Mouse (Mus musculus): ENCODE data around the gene Polr3c. TPM values are rescaled to one million over a fixed set of nuclear protein-coding genes. Genes with fewer than 3 reads are reported as not detected.
A peak's percentile ranks its signal among the peaks of the same experiment; 100 is the strongest.
"Not testable (repeated sequence)": the region's sequence is repeated elsewhere in the genome, so short reads cannot be mapped to it uniquely, and the experiment has no call there.

The Polr3c gene
- 0.70 and 5.0 TPM in 2 replicates for polyA plus RNA-seq (2012; ENCODE audit: insufficient read depth, low replicate concordance)

DNA sequence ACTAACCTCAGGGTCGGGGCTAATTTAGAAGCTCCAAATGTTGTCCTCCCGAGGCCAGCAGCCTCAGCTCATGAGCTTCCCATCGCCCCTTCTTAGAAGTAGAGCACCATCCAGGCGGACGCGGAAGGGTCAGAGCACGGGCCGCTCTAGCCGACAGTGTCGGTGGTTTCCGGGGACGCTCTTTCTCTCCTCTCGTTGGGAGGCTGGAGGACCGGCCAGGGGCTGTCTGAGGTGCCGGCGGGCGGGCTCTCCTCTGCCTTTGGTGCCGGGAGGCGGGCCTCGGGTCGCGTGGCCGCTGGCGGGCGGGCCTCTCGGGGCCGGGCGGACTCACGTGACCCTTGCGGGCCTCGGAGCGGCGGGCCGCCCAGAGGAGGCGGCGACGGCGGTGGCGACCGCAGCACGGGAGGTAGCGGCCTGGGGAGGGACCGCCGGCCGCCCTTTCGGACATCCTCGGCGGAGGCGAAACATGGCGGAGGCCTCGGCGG, at the start of gene Polr3c, which contains the start of gene Rnf115:
Gene Polr3c, minus strand, starts transcription at position 286 of the 485 bp plus-strand sequence.
Gene Rnf115, plus strand, starts transcription at position 322 of the 485 bp plus-strand sequence.
- no peak for TF ChIP-seq FLI1 (IDR thresholded peaks at IDR 0.05; ENCODE audit: low read length)
- TF ChIP-seq GATA1 (IDR thresholded peaks at IDR 0.05; ENCODE audit: borderline replicate concordance, low read length), result no peak
- H3K4me1 ChIP-seq, result peaks cover 67% of the 10 kb centered on the region

DNA sequence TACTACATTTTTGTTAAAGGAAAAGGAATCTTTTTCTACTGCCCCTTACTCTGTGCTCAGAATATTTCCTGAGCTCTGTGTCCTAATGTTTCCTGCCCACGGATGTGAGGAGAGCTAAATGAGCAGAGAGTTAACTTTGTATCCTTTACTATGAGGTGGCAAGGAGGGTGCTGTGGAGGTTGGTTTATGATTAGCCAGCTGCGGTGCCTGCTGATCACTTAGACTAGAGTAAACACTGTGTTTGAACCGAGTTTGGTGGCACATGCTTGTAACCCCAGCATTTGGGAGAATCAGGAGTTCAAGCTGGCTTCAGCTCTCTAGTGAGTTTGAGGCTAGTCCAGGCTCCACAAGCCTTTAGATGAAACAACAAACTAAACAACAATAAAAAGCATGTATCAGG, 49.7 kb upstream of the Polr3c start:
- TF ChIP-seq FLI1 (IDR thresholded peaks at IDR 0.05; ENCODE audit: low read length), result no peak
- no peak for TF ChIP-seq GATA1 (IDR thresholded peaks at IDR 0.05; ENCODE audit: borderline replicate concordance, low read length)
- Histone ChIP-seq H3K9me3 (no peaks in the 10 kb centered on the region), H3K36me3 (replicated peaks; ENCODE audit: low read length) (peaks cover 72% of the 10 kb centered on the region), H3K4me3 (replicated peaks) (no peak overlapping the region), H3K27me3 (replicated peaks) (no peaks in the 10 kb centered on the region), H3K4me1 (peaks cover 49% of the 10 kb centered on the region)

More for the DNA sequence above, at the start of gene Polr3c, which contains the start of gene Rnf115:
- no peaks in the 10 kb centered on the region for H3K9me3 ChIP-seq
- peak within 1 kb of the TSS; percentile 94 for H3K4me3 ChIP-seq (replicated peaks)
- H3K27me3 ChIP-seq (replicated peaks), result no peaks in the 10 kb centered on the region
- H3K36me3 ChIP-seq (replicated peaks; ENCODE audit: low read length), result peaks cover 34% of the 10 kb centered on the region

DNA sequence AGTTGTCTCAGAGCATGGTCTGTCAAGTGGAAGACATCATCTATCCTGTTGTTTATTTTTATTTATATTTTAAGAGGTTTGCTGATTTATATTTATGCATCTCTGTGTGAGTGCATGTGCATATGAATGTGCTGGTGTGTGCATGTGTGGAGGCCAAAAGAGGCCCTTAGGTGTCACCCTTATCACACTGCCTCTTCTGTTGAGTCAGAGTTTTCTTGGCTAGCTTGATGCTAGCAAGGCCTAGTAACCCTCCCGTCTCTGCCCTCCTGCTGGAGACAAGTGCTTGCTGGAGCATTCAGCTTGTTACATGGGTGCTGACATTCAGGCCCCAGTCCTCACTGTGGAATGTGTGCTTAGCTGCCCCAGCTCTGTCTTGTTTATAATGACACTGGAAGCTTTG, 45.5 kb upstream of the Polr3c start:
- no peaks in the 10 kb centered on the region for H3K27me3 ChIP-seq (replicated peaks)
- peaks cover 53% of the 10 kb centered on the region for H3K36me3 ChIP-seq (replicated peaks; ENCODE audit: low read length)
- peaks cover 55% of the 10 kb centered on the region for H3K4me1 ChIP-seq
- H3K9me3 ChIP-seq, result no peaks in the 10 kb centered on the region
- H3K4me3 ChIP-seq (replicated peaks), result no peak overlapping the region
- TF ChIP-seq FLI1 (IDR thresholded peaks at IDR 0.05; ENCODE audit: low read length), result no peak
- TF ChIP-seq GATA1 (IDR thresholded peaks at IDR 0.05; ENCODE audit: borderline replicate concordance, low read length), result no peak

DNA sequence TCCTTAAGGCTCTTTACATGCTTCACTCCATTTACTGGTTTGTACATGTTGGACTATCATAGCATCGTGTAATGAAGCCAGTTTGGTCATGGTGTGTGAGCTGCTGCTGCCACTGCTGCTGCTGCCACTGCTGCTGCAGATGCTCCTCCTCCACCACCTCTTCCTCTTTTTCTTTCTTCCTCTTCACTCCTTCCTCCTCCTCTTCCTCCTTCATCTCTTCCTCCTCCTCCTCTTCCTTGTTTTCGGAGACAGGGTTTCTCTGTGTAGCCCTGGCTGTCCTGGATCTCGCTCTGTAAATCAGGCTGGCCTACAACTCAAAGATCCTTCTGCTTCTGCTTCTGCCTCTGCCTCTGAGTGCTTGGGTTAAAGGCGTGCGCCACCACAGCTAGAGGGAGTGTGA, 42.5 kb upstream of the Polr3c start:
- Histone ChIP-seq H3K36me3 (replicated peaks; ENCODE audit: low read length) (peaks cover 46% of the 10 kb centered on the region), H3K27me3 (replicated peaks) (no peaks in the 10 kb centered on the region), H3K4me1 (peaks cover 64% of the 10 kb centered on the region), H3K9me3 (no peaks in the 10 kb centered on the region), H3K4me3 (replicated peaks) (peak overlapping the region; percentile 55)
- TF ChIP-seq FLI1 (IDR thresholded peaks at IDR 0.05; ENCODE audit: low read length) (no peak), GATA1 (IDR thresholded peaks at IDR 0.05; ENCODE audit: borderline replicate concordance, low read length) (no peak)

DNA sequence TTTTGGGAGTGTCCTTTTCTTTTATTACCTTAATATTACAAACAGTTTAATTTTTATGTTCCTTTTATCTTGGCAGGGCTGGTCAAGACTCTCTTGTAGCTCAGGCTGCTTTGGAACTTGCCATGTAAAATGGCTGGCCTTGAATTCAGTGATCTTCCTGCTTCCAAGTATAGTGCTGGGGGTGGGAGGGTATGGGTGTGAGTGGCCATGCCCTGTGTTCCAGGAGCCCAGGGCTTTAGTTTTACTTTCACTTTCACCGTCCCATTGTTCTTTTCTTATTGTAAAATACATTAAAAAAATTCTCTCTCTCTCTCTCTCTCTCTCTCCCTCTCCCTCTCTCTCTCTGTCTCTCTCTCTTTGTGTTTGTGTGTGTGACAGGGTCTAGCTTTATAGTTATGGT, 37.1 kb upstream of the Polr3c start:
- no peaks in the 10 kb centered on the region for H3K9me3 ChIP-seq
- TF ChIP-seq GATA1 (IDR thresholded peaks at IDR 0.05; ENCODE audit: borderline replicate concordance, low read length) (no peak), FLI1 (IDR thresholded peaks at IDR 0.05; ENCODE audit: low read length) (no peak)
- H3K27me3 ChIP-seq (replicated peaks), result no peaks in the 10 kb centered on the region
- H3K4me3 ChIP-seq (replicated peaks), result peak overlapping the region; percentile 77
- H3K36me3 ChIP-seq (replicated peaks; ENCODE audit: low read length), result peaks cover 55% of the 10 kb centered on the region
- peaks cover 63% of the 10 kb centered on the region for H3K4me1 ChIP-seq

DNA sequence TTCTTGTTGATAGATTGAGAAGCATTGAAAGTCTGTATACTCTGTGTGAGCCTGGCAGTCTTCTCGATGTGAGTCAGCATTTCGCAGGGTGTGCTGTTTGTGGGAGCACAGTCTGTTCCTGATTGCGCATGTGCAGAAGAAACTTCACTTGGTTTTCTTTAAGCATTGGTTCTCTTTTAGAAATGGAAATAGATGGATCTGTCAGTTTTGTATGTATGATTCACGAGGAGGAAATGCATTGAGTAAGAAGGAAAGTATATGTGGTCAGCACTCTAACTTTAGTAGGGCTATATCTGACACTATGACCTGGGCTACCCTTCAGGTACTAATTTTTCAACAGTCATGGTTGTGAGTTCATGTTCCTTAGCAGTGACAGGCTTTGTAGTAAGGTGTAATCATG, 32.3 kb upstream of the Polr3c start:
- Histone ChIP-seq H3K27me3 (replicated peaks) (no peaks in the 10 kb centered on the region), H3K36me3 (replicated peaks; ENCODE audit: low read length) (peaks cover 74% of the 10 kb centered on the region), H3K9me3 (no peaks in the 10 kb centered on the region), H3K4me3 (replicated peaks) (peak overlapping the region; percentile 19), H3K4me1 (peaks cover 38% of the 10 kb centered on the region)
- TF ChIP-seq GATA1 (IDR thresholded peaks at IDR 0.05; ENCODE audit: borderline replicate concordance, low read length), result no peak
- TF ChIP-seq FLI1 (IDR thresholded peaks at IDR 0.05; ENCODE audit: low read length), result no peak

DNA sequence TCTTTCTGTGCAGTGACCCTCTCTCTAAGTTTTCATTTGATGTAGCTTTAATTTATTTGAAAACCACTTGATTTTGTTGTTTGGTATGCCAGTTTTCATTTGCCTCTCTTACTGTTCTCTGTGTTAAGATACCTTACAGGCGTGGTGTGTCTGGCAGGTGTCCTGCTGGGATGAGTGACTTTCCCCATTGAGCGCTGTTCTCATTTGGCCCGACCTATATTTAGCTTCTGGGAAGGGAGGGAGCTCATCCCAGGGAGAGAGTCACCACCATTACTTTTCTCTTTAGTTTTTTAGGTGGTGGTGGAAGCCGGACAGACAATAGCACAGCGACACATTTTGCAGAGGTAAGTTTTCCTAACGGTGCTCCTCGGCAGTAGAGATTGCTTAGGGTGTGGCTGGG, 30.3 kb upstream of the Polr3c start:
- Histone ChIP-seq H3K4me3 (replicated peaks) (no peak overlapping the region), H3K9me3 (no peaks in the 10 kb centered on the region), H3K27me3 (replicated peaks) (no peaks in the 10 kb centered on the region), H3K4me1 (peaks cover 24% of the 10 kb centered on the region), H3K36me3 (replicated peaks; ENCODE audit: low read length) (peaks cover 71% of the 10 kb centered on the region)
- TF ChIP-seq FLI1 (IDR thresholded peaks at IDR 0.05; ENCODE audit: low read length) (no peak), GATA1 (IDR thresholded peaks at IDR 0.05; ENCODE audit: borderline replicate concordance, low read length) (no peak)

DNA sequence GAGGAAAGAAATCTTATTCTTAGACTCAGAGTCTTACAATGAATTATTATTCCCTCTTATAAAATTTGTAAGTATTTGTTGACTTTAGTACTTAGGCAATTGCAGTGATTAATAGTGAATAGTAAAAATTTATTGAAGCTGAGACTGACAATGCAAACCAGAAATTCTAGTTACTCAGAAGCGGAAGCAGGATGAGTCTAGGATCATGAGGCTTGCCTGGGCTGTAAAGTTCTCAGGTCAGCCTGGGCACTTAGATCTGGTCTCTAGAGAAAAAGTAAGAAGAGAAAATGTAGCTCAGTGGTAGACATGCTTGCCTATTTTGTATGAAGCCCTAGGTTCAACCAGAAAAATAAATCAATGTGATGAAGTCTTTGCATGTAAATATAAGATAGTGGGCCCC, 28.5 kb upstream of the Polr3c start:
- peaks cover 21% of the 10 kb centered on the region for H3K4me1 ChIP-seq
- TF ChIP-seq FLI1 (IDR thresholded peaks at IDR 0.05; ENCODE audit: low read length) (no peak), GATA1 (IDR thresholded peaks at IDR 0.05; ENCODE audit: borderline replicate concordance, low read length) (no peak)
- H3K27me3 ChIP-seq (replicated peaks), result no peaks in the 10 kb centered on the region
- peaks cover 59% of the 10 kb centered on the region for H3K36me3 ChIP-seq (replicated peaks; ENCODE audit: low read length)
- H3K4me3 ChIP-seq (replicated peaks), result no peak overlapping the region
- no peaks in the 10 kb centered on the region for H3K9me3 ChIP-seq

DNA sequence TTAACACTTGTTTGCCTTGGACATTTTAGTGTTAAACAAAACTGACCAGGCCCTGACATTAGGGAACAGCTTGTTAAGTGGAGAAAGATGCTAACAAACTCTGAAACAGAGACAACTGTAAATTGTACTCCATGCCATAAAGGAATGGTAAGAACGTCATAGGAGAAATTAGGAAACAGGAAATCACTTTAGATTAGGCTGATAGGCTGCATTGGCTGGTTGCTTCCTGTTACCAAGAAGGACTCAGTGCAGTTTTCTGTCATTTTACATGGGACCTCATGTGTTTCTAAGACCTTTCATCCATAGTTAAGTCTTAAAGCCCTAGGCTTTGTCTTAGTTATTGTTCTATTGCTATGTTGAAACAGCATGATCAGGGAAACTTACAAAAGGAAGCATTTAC, 19.4 kb upstream of the Polr3c start:
- Histone ChIP-seq H3K36me3 (replicated peaks; ENCODE audit: low read length) (peaks cover 42% of the 10 kb centered on the region), H3K4me1 (peaks cover 50% of the 10 kb centered on the region), H3K9me3 (no peaks in the 10 kb centered on the region), H3K27me3 (replicated peaks) (no peaks in the 10 kb centered on the region), H3K4me3 (replicated peaks) (no peak overlapping the region)
- no peak for TF ChIP-seq FLI1 (IDR thresholded peaks at IDR 0.05; ENCODE audit: low read length)
- TF ChIP-seq GATA1 (IDR thresholded peaks at IDR 0.05; ENCODE audit: borderline replicate concordance, low read length), result no peak

DNA sequence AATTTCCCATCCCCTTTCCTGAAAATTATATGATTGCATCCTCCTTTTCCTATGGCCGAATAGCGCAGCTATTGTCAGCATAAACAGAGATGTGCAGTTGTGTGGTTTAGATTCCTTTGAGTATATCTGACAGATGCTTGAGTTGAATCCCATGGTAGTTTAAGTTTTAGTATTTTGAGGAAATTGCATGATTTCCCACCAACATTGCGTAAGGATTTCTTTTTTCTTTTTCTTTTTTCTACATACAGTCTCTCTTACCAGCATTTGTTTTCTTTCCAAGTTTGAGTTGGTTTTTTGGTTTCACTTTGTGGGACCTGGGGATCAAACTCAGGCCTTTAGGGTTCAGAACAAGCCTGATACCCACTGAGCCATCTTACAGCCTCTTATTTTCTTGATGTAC, 16.9 kb upstream of the Polr3c start:
- Histone ChIP-seq H3K4me1 (peaks cover 65% of the 10 kb centered on the region), H3K4me3 (replicated peaks) (no peak overlapping the region), H3K9me3 (no peaks in the 10 kb centered on the region), H3K27me3 (replicated peaks) (no peaks in the 10 kb centered on the region), H3K36me3 (replicated peaks; ENCODE audit: low read length) (peaks cover 39% of the 10 kb centered on the region)
- TF ChIP-seq GATA1 (IDR thresholded peaks at IDR 0.05; ENCODE audit: borderline replicate concordance, low read length) (no peak), FLI1 (IDR thresholded peaks at IDR 0.05; ENCODE audit: low read length) (no peak)

DNA sequence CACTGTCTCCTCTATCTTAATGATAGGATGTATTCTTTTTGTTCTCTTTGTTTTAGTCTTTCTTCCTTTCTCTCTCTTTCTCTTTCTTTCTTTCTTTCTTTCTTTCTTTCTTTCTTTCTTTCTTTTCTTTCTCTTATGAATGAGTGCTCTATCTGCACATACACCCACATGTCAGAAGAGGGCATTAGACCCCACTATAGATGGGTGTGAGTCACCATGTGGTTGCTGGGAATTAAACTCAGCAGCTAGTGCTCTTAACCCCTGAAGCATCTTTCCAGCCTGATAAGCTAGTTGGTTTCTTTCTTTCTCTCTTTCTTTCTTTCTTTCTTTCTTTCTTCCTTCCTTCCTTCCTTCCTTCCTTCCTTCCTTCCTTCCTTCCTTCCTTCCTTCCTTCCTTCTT, 12.9 kb upstream of the Polr3c start:
- not testable (repeated sequence) for H3K4me3 ChIP-seq (replicated peaks); H3K27me3 ChIP-seq (replicated peaks); H3K9me3 ChIP-seq
- peaks cover 31% of the 10 kb centered on the region for H3K36me3 ChIP-seq (replicated peaks; ENCODE audit: low read length)
- H3K4me1 ChIP-seq, result peaks cover 79% of the 10 kb centered on the region

All from megakaryocyte, embryonic 14.5 days (primary cell).